Mouse (Mus musculus) hindbrain, embryonic 15.5 days (tissue): ENCODE results near the gene Tpst2. TPM values are rescaled to one million over a fixed set of nuclear protein-coding genes. Genes with fewer than 3 reads are reported as not detected.

ENCODE experiments used
- ATAC-seq: fragments of 200-750 bp; cut with Nextera tagmentation; 2 replicates; pipeline ENCODE4 v1.8.0; 2017; ENCODE audit warnings: low read depth, moderate number of reproducible peaks, moderate TSS enrichment; ENCODE audit not compliant: low FRiP score
- H3K27ac ChIP-seq: fragments of 300-500 bp; sonication (generic); replicated peaks from 2 replicates; pipeline ENCODE4 v1.5.1; 2015; ENCODE audit warnings: mild to moderate bottlenecking, inconsistent platforms
- H3K27me3 ChIP-seq: fragments of 300-500 bp; sonication (generic); 2 replicates; pipeline ENCODE4 v1.6.1; 2015; ENCODE audit warnings: control low read depth, inconsistent platforms
- H3K36me3 ChIP-seq: fragments of 300-500 bp; sonication (generic); 2 replicates; pipeline ENCODE4 v1.6.1; 2015; ENCODE audit warnings: control low read depth, inconsistent platforms
- H3K4me1 ChIP-seq: fragments of 300-500 bp; sonication (generic); replicated peaks from 2 replicates; pipeline ENCODE4 v1.6.1; 2015; ENCODE audit warnings: control low read depth, inconsistent platforms
- H3K4me2 ChIP-seq: fragments of 300-500 bp; sonication (generic); 2 replicates; pipeline ENCODE4 v1.6.1; 2015; ENCODE audit warnings: moderate library complexity, mild to moderate bottlenecking, inconsistent platforms
- H3K4me3 ChIP-seq: fragments of 300-500 bp; sonication (generic); 2 replicates; pipeline ENCODE4 v1.5.1; 2015; ENCODE audit warnings: mild to moderate bottlenecking, inconsistent platforms
- H3K9ac ChIP-seq: fragments of 300-500 bp; sonication (generic); 2 replicates; pipeline ENCODE4 v1.6.1; 2015; ENCODE audit warnings: inconsistent platforms
- H3K9me3 ChIP-seq: fragments of 300-500 bp; sonication (generic); 2 replicates; pipeline ENCODE4 v1.6.1; 2016; ENCODE audit warnings: control low read depth, inconsistent platforms
- WGBS: fragments of 180-500 bp; shearing (Covaris S2); methylation state at CpG from one replicate; pipeline ENCODE4 v1.1.7; 2015; 5-methylcytosine and 5-hydroxymethylcytosine counted together
- polyA plus RNA-seq: library from polyadenylated mRNA; unstranded; fragments of >200 nt; fragmentation: Nextera tagmentation; extraction: Ambion mirVana; gene quantifications from 2 replicates; pipeline ENCODE4 v1.2.1, GENCODE M21; 2015

Tpst2 gene
- polyA plus RNA-seq, 1 experiment from 2014 or later: 31.8 TPM

- 0 out of 2 replicates have a peak overlapping the region, but pooled peaks have one; percentile 30 for H3K27ac ChIP-seq
- no peak overlapping the region for H3K4me3 ChIP-seq
- H3K9me3 ChIP-seq: no peaks in the 10 kb centered on the region
- H3K9ac ChIP-seq: no peak overlapping the region
- ATAC-seq: no peak
- H3K4me2 ChIP-seq: no peak overlapping the region
- no peaks in the 10 kb centered on the region for H3K27me3 ChIP-seq
- no peaks in the 10 kb centered on the region for H3K36me3 ChIP-seq
- H3K4me1 ChIP-seq: peaks cover 4% of the 10 kb centered on the region
- WGBS: 84% methylated on average over 7 of the region's 7 CpGs
These were observed 7.7 kb downstream of the Tpst2 start for GRCm38 (mm10) chr5:112284203-112284582.

GRCm38 (mm10) chr5:112285548-112286085 is 9.1 kb downstream of the Tpst2 start:
- H3K9ac ChIP-seq: no peak overlapping the region
- H3K4me1 ChIP-seq: peaks cover 4% of the 10 kb centered on the region; the same call in 1 of the 2 replicates
- H3K4me3 ChIP-seq: no peak overlapping the region
- 90% methylated on average over 7 of the region's 7 CpGs for WGBS
- H3K27me3 ChIP-seq: no peaks in the 10 kb centered on the region
- H3K9me3 ChIP-seq: no peaks in the 10 kb centered on the region
- H3K27ac ChIP-seq: no peak overlapping the region
- no peaks in the 10 kb centered on the region for H3K36me3 ChIP-seq
- no peak for ATAC-seq
- H3K4me2 ChIP-seq: no peak overlapping the region

- ATAC-seq: no peak
- Histone ChIP-seq H3K27ac (no peak overlapping the region), H3K9ac (no peak overlapping the region), H3K4me2 (no peak overlapping the region), H3K9me3 (no peaks in the 10 kb centered on the region), H3K4me3 (no peak overlapping the region), H3K27me3 (no peaks in the 10 kb centered on the region), H3K36me3 (no peaks in the 10 kb centered on the region), H3K4me1 (peaks cover 11% of the 10 kb centered on the region)
- 87% methylated on average over 2 of the region's 2 CpGs for WGBS
These were observed 10.1 kb downstream of the Tpst2 start for GRCm38 (mm10) chr5:112286608-112286983.

- H3K36me3 ChIP-seq: no peaks in the 10 kb centered on the region
- H3K27ac ChIP-seq: no peak overlapping the region
- no peaks in the 10 kb centered on the region for H3K27me3 ChIP-seq
- H3K9me3 ChIP-seq: no peaks in the 10 kb centered on the region
- 84% methylated on average over 11 of the region's 11 CpGs for WGBS
- no peak overlapping the region for H3K4me3 ChIP-seq
- H3K4me2 ChIP-seq: no peak overlapping the region
- H3K9ac ChIP-seq: no peak overlapping the region
- ATAC-seq: no peak
- H3K4me1 ChIP-seq: peaks cover 12% of the 10 kb centered on the region
These were observed 10.6 kb downstream of the Tpst2 start for GRCm38 (mm10) chr5:112286984-112287641.

GRCm38 (mm10) chr5:112287652-112288051 is 11.2 kb downstream of the Tpst2 start:
- H3K36me3 ChIP-seq: no peaks in the 10 kb centered on the region
- H3K9ac ChIP-seq: no peak overlapping the region
- no peak overlapping the region for H3K27ac ChIP-seq
- peaks cover 8% of the 10 kb centered on the region; the same call in 1 of the 2 replicates for H3K4me1 ChIP-seq
- 93% methylated on average over 2 of the region's 2 CpGs for WGBS
- ATAC-seq: no peak
- no peak overlapping the region for H3K4me2 ChIP-seq
- no peaks in the 10 kb centered on the region for H3K27me3 ChIP-seq
- no peak overlapping the region for H3K4me3 ChIP-seq
- H3K9me3 ChIP-seq: no peaks in the 10 kb centered on the region

GRCm38 (mm10) chr5:112288193-112289141 is 12.0 kb downstream of the Tpst2 start:
- no peak overlapping the region for H3K4me3 ChIP-seq
- WGBS: 86% methylated on average over 9 of the region's 9 CpGs

GRCm38 (mm10) chr5:112289236-112289635 is 12.7 kb downstream of the Tpst2 start:
- Histone ChIP-seq H3K27ac (no peak overlapping the region), H3K9ac (no peak overlapping the region), H3K9me3 (no peaks in the 10 kb centered on the region), H3K27me3 (no peaks in the 10 kb centered on the region), H3K4me3 (no peak overlapping the region), H3K4me2 (no peak overlapping the region), H3K4me1 (peaks cover 8% of the 10 kb centered on the region; the same call in 1 of the 2 replicates), H3K36me3 (no peaks in the 10 kb centered on the region)
- ATAC-seq: no peak
- 59% methylated on average over 8 of the region's 8 CpGs for WGBS

More at GRCm38 (mm10) chr5:112288193-112289141, 12.0 kb downstream of the Tpst2 start:
- H3K27me3 ChIP-seq: no peaks in the 10 kb centered on the region
- no peaks in the 10 kb centered on the region for H3K36me3 ChIP-seq
- no peak for ATAC-seq
- no peaks in the 10 kb centered on the region for H3K9me3 ChIP-seq
- no peak overlapping the region for H3K9ac ChIP-seq
- peaks cover 8% of the 10 kb centered on the region; the same call in 1 of the 2 replicates for H3K4me1 ChIP-seq
- H3K4me2 ChIP-seq: no peak overlapping the region
- H3K27ac ChIP-seq: no peak overlapping the region

- Histone ChIP-seq H3K9ac (no peak overlapping the region), H3K4me2 (no peak overlapping the region), H3K36me3 (no peaks in the 10 kb centered on the region), H3K27ac (no peak overlapping the region), H3K4me3 (no peak overlapping the region), H3K4me1 (peaks cover 13% of the 10 kb centered on the region; the same call in 1 of the 2 replicates), H3K9me3 (no peaks in the 10 kb centered on the region), H3K27me3 (no peaks in the 10 kb centered on the region)
- no peak for ATAC-seq
- 84% methylated on average over 16 of the region's 16 CpGs for WGBS
These were observed 13.5 kb downstream of the Tpst2 start for GRCm38 (mm10) chr5:112289819-112290535.

- Histone ChIP-seq H3K4me3 (no peak overlapping the region), H3K9ac (no peak overlapping the region), H3K27ac (no peak overlapping the region), H3K27me3 (no peaks in the 10 kb centered on the region), H3K9me3 (no peaks in the 10 kb centered on the region), H3K4me2 (no peak overlapping the region), H3K4me1 (peaks cover 15% of the 10 kb centered on the region; the same call in 1 of the 2 replicates), H3K36me3 (no peaks in the 10 kb centered on the region)
- ATAC-seq: no peak
- WGBS: 81% methylated on average over 8 of the region's 8 CpGs
These were observed 14.0 kb downstream of the Tpst2 start for GRCm38 (mm10) chr5:112290536-112290880.

- Histone ChIP-seq H3K9ac (no peak overlapping the region), H3K4me3 (no peak overlapping the region), H3K36me3 (no peaks in the 10 kb centered on the region), H3K27ac (no peak overlapping the region), H3K27me3 (no peaks in the 10 kb centered on the region), H3K4me1 (peaks cover 21% of the 10 kb centered on the region), H3K9me3 (no peaks in the 10 kb centered on the region), H3K4me2 (no peak overlapping the region)
- WGBS: 70% methylated on average over 5 of the region's 5 CpGs
- ATAC-seq: no peak
These were observed 15.4 kb downstream of the Tpst2 start for GRCm38 (mm10) chr5:112291866-112292265.

GRCm38 (mm10) chr5:112292343-112292980 is 16.0 kb downstream of the Tpst2 start:
- no peak overlapping the region for H3K27ac ChIP-seq

More at GRCm38 (mm10) chr5:112292343-112292980, 16.0 kb downstream of the Tpst2 start:
- H3K4me3 ChIP-seq: no peak overlapping the region
- no peak overlapping the region for H3K9ac ChIP-seq
- H3K36me3 ChIP-seq: no peaks in the 10 kb centered on the region
- H3K4me1 ChIP-seq: peaks cover 25% of the 10 kb centered on the region
- ATAC-seq: no peak
- no peaks in the 10 kb centered on the region for H3K27me3 ChIP-seq
- H3K9me3 ChIP-seq: no peaks in the 10 kb centered on the region
- 73% methylated on average over 17 of the region's 17 CpGs for WGBS
- no peak overlapping the region for H3K4me2 ChIP-seq
